8 mouse cellular contexts compared by ENCODE assay signal in genomic region chr2:170155089-170155740, GRCm38 (mm10). TPM values are rescaled to one million over a fixed set of nuclear protein-coding genes. Genes with fewer than 3 reads are reported as not detected.
DNase-seq lines count a peak whose midpoint lies in the region; ATAC-seq lines count a peak whose summit lies in the region.

No protein-coding gene starts in this region.

- H3K27ac ChIP-seq in heart, embryonic 16.5 days (ENCODE audit: low read length): peak overlapping the region; percentile 95

- peaks cover 90% of the 10 kb centered on the region for H3K4me1 ChIP-seq in erythroblast, embryonic 14.5 days (ENCODE audit: control insufficient read depth)
- peaks cover 33% of the 10 kb centered on the region for H3K4me1 ChIP-seq in heart, embryonic 16.5 days (ENCODE audit: control insufficient read depth, insufficient read depth, low read length)

- peak overlapping the region; percentile 82 for H3K4me3 ChIP-seq in erythroblast, embryonic 14.5 days (replicated peaks)
- H3K4me3 ChIP-seq in heart, embryonic 16.5 days (ENCODE audit: low read length): peak overlapping the region; percentile 50

- WGBS in heart, embryonic 16.5 days: 1% methylated on average over 18 of the region's 18 CpGs

- ATAC-seq in heart, embryonic 16.5 days (replicated peaks; ENCODE audit: extremely low read depth, insufficient read depth, low FRiP score): peak; percentile 72

- H3K9ac ChIP-seq in heart, embryonic 16.5 days (ENCODE audit: low read length): peak overlapping the region; percentile 84

- peak; percentile 79 for DNase-seq in CD4-positive helper T cell, adult 2 months (ENCODE audit: low read depth, low spot score)
- DNase-seq in T-cell, adult 2 months (ENCODE audit: low spot score): peak; percentile 68
- peak; percentile 76 for DNase-seq in kidney, postnatal 10 days
- DNase-seq in lung, postnatal 10 days: peak; percentile 83
- DNase-seq in ovary, adult 18-20 months (ENCODE audit: low spot score): peak; percentile 51
- DNase-seq in urinary bladder, adult 2 months (ENCODE audit: low spot score): peak; percentile 38

- H3K9me3 ChIP-seq in erythroblast, embryonic 14.5 days (ENCODE audit: control insufficient read depth, low read length): no peaks in the 10 kb centered on the region
- H3K9me3 ChIP-seq in heart, embryonic 16.5 days (replicated peaks; ENCODE audit: control insufficient read depth, low read length): no peaks in the 10 kb centered on the region

- H3K27me3 ChIP-seq in erythroblast, embryonic 14.5 days (ENCODE audit: control insufficient read depth): no peaks in the 10 kb centered on the region
- no peaks in the 10 kb centered on the region for H3K27me3 ChIP-seq in heart, embryonic 16.5 days (ENCODE audit: control insufficient read depth, insufficient read depth, low read length)

- peak overlapping the region; percentile 88 for H3K4me2 ChIP-seq in heart, embryonic 16.5 days (ENCODE audit: low read depth, low read length)

- peaks cover 5% of the 10 kb centered on the region for H3K36me3 ChIP-seq in erythroblast, embryonic 14.5 days (ENCODE audit: control insufficient read depth)
- H3K36me3 ChIP-seq in heart, embryonic 16.5 days (ENCODE audit: control insufficient read depth, insufficient read depth): no peaks in the 10 kb centered on the region

RNA-seq across cellular contexts. Expression of gene Zfp217, which starts 7.3 kb away (rescaled TPM):
- polyA plus RNA-seq in erythroblast, embryonic 14.5 days (2012): 1.2 and 1.5 TPM in 2 replicates
- polyA plus RNA-seq in heart, embryonic 16.5 days (2015; fragmentation: Nextera tagmentation; extraction: Ambion mirVana): 3.2 and 3.6 TPM in 2 replicates
- 8.9 and 11.5 TPM in 2 replicates for polyA plus RNA-seq in urinary bladder, adult 2 months (2012; rRNA removed)

Comparison
In these comparisons a context has a peak if more than half of its experiments do, and no peak if none do; other contexts are left out.
1. Peak in every context shown above with its lines: DNase-seq, ATAC-seq, H3K4me3 ChIP-seq and H3K27ac ChIP-seq.